Mouse (Mus musculus) megakaryocyte, embryonic 14.5 days (primary cell): Measurements from ENCODE around the gene Skiv2l.

Experiments
- FLI1 ChIP-seq: IDR thresholded peaks from 2 replicates; pipeline ENCODE4 v1.6.1; 2012; ENCODE audit warnings: low read length, inconsistent platforms, mixed read lengths
- GATA1 ChIP-seq: IDR thresholded peaks from 3 replicates; pipeline ENCODE4 v1.6.1; 2012; ENCODE audit warnings: mixed read lengths, low read length, inconsistent platforms, borderline replicate concordance

DNA sequence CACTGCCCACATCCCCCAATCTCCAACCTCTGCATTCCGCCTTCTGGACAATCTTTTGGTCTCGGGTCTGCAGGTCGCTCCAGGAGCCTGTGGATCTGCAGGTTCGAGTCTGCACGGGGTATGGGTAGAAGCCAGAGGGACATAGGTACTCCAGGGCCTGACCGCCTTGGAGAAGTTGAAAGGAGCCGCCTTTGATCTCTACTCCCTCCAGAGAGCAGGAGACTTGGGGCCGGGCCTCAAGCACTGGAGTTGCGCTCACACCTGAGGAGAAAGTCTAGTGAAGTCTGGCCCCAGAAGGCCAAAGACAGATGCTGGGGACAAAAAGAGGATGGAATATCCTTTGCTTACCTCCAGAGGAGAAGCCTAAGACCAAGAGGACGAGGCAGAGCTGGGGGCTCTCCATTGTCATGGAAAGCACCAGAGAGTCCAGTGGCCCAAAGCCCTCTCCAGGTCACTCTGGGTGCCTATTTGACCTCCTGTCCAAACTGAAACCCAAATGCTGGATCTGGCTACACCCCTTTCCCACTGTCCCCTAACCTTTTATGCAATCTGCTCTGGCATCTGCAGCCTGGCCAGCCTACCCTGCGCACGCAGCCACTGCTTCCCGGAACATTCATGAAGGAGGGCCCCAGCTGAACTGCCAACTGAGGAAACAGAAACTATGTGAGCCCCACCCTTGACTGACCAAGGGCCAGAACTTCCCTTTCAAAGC, 11.8 kb upstream of the Skiv2l start:
- no peak for TF ChIP-seq GATA1
- no peak for TF ChIP-seq FLI1
